Mouse (Mus musculus): Measurements from ENCODE around the gene Idh3b. TPM values are rescaled to one million over a fixed set of nuclear protein-coding genes. Genes with fewer than 3 reads are reported as not detected.

The Idh3b gene
- polyA plus RNA-seq (2015; fragmentation: Nextera tagmentation; extraction: Ambion mirVana): 106 and 108 TPM in 2 replicates

DNA sequence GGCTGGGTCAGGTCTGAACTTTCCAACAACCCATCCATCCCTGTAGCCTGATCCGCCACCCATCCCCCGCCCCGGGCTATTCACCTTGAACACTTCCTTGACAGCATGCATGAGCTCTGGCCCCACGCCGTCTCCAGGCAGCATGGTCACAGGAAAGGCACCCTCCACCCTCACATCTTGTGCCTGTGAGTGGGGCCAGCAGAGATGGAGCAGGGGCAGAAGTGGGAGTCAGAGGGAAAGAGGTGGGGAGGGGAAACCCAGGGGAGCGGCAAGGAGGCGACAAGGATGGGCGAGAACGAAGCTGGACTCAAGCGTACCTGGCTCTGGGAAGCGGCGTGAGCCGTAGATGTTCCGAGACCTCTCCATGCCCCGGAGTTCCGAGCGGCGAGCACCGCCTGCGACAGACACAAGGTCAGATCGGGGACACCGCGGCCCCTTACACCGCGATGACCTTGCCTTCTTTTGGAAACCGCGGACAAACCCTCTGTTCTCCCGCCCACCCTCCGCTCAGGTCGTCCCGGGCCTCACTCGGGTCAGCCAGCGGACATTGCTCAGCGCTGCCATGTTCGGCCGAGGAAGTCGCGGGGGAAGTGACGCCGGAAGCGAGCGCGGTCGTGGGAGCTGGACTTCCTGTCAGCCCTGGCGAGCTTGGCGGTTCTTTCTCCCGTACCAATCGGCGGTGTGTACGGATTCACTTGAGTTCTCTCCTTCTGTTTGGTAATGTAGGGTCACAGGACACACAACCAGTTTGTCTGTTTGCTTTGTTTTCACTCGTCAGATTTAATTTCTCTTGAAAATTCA is at the start of gene Idh3b:
Gene Idh3b (minus strand): TSS at position 694 of the 801 bp plus-strand sequence.
- Histone ChIP-seq H3K4me1 (ENCODE audit: control insufficient read depth, low read depth, low read length) (peaks cover 10% of the 10 kb centered on the region), H3K4me3 (ENCODE audit: low read depth, low read length) (peak within 1 kb of the TSS; percentile 86), H3K9me3 (replicated peaks; ENCODE audit: control insufficient read depth, low read length) (no peaks in the 10 kb centered on the region), H3K9ac (ENCODE audit: low read depth, low read length) (peak within 1 kb of the TSS; percentile 86), H3K27ac (ENCODE audit: low read length) (peak within 1 kb of the TSS; percentile 73), H3K27me3 (ENCODE audit: control insufficient read depth, insufficient read depth, low read depth, low read length) (no peaks in the 10 kb centered on the region), H3K36me3 (ENCODE audit: control insufficient read depth, insufficient read depth) (peaks cover 21% of the 10 kb centered on the region), H3K4me2 (ENCODE audit: low read depth, low read length) (peak within 1 kb of the TSS; percentile 80)
- under 1% methylated on average over 51 of the region's 51 CpGs for WGBS (ENCODE audit: insufficient replicate concordance)
- peak; percentile 90 for ATAC-seq (ENCODE audit: low read depth)

DNA sequence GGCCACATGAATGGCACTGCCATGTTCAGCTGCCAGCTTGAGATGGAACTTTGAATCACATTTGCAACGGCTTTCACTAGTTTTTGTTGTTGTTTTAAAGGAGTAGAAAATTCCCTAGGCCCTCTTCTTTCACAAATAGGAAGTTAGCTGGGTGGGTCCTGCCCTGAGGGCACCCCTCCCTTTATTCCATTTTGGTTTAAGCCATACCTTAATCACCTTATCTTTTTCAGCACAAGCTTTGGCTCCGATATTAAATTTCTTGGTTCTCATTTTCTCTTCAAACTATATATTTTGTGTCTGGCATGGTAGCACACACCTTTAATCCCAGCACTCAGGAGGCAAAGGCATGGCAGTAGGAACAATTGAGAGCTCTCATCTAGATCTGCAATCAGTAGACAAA is 45.2 kb upstream of the Idh3b start:
- ATAC-seq (ENCODE audit: low read depth): no peak
- no peak overlapping the region for H3K4me2 ChIP-seq (ENCODE audit: low read depth, low read length)
- H3K9me3 ChIP-seq (replicated peaks; ENCODE audit: control insufficient read depth, low read length): no peaks in the 10 kb centered on the region
- H3K27me3 ChIP-seq (ENCODE audit: control insufficient read depth, insufficient read depth, low read depth, low read length): no peaks in the 10 kb centered on the region
- 77% methylated on average over 2 of the region's 2 CpGs for WGBS (ENCODE audit: insufficient replicate concordance)
- no peak overlapping the region for H3K9ac ChIP-seq (ENCODE audit: low read depth, low read length)
- no peak overlapping the region for H3K27ac ChIP-seq (ENCODE audit: low read length)
- H3K4me3 ChIP-seq (ENCODE audit: low read depth, low read length): no peak overlapping the region
- no peaks in the 10 kb centered on the region for H3K36me3 ChIP-seq (ENCODE audit: control insufficient read depth, insufficient read depth)
- no peaks in the 10 kb centered on the region for H3K4me1 ChIP-seq (ENCODE audit: control insufficient read depth, low read depth, low read length)

DNA sequence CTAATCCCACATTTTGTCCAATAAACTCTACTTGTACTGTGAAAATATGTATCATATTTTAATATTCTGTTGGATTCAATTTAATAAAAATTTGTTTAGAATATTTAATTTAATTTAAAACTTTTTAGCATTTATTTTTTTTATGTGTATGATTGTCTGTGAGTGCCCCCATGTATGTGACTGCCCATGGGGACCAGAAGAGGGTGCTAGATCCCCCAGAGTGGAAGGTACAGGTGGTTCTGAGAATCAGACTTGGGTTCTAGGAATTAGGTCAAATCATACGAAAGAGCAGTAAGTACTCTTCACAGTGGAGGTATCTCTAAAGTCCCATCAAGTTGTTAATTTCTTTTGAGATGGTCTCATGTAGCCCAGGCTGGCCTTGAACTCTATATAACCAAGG is 42.7 kb upstream of the Idh3b start:
- Histone ChIP-seq H3K4me3 (ENCODE audit: low read depth, low read length) (no peak overlapping the region), H3K27ac (ENCODE audit: low read length) (no peak overlapping the region), H3K9ac (ENCODE audit: low read depth, low read length) (no peak overlapping the region), H3K4me2 (ENCODE audit: low read depth, low read length) (no peak overlapping the region), H3K27me3 (ENCODE audit: control insufficient read depth, insufficient read depth, low read depth, low read length) (no peaks in the 10 kb centered on the region), H3K36me3 (ENCODE audit: control insufficient read depth, insufficient read depth) (no peaks in the 10 kb centered on the region), H3K9me3 (replicated peaks; ENCODE audit: control insufficient read depth, low read length) (no peaks in the 10 kb centered on the region), H3K4me1 (ENCODE audit: control insufficient read depth, low read depth, low read length) (no peaks in the 10 kb centered on the region)
- 42% methylated on average over 1 of the region's 1 CpGs for WGBS (ENCODE audit: insufficient replicate concordance)
- ATAC-seq (ENCODE audit: low read depth): no peak

DNA sequence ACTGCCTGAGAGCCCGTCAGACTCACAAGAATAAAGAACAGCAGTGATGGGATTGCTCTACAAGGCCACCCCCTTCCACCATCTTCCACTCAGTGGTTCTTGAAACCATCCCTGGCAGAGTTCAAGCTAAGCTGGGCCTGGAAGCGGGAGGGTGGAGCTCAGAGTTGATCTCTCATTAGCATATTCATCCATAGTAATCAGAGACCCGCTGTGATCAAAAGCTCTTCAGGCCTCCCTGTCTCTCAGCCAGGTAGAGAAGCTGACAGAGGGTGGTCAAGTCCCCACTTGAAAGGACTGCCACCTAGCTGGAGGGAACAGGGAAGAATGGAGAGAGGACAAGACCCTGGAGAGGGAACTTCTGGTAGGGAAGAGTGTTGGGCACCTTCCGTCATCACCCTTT is 18.7 kb upstream of the Idh3b start:
- Histone ChIP-seq H3K36me3 (ENCODE audit: control insufficient read depth, insufficient read depth) (no peaks in the 10 kb centered on the region), H3K9ac (ENCODE audit: low read depth, low read length) (no peak overlapping the region), H3K4me2 (ENCODE audit: low read depth, low read length) (no peak overlapping the region), H3K9me3 (replicated peaks; ENCODE audit: control insufficient read depth, low read length) (no peaks in the 10 kb centered on the region), H3K27ac (ENCODE audit: low read length) (no peak overlapping the region), H3K4me3 (ENCODE audit: low read depth, low read length) (no peak overlapping the region), H3K27me3 (ENCODE audit: control insufficient read depth, insufficient read depth, low read depth, low read length) (peaks cover 11% of the 10 kb centered on the region), H3K4me1 (ENCODE audit: control insufficient read depth, low read depth, low read length) (no peaks in the 10 kb centered on the region)
- ATAC-seq (ENCODE audit: low read depth): no peak
- WGBS (ENCODE audit: insufficient replicate concordance): 49% methylated on average over 4 of the region's 4 CpGs

DNA sequence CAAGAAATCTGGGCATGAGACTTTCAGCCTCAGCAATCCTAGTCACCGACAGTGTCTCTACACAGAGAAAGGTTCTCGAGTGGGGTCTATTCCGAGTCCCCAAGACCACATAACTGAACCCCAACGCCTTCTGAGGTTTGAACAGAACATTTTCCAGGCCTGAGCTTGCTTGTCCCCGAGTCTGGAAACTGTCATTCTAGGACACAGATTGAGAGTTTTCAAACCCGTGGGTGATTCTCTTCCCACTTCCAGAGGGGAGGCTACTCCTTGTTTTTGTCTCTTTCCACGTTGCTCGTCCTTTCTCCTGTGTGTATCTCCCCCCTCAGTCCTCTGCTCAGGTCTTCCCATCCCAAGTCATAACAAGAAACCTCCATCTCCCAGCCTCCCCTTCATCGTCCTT is 13.2 kb upstream of the Idh3b start:
- 52% methylated on average over 9 of the region's 9 CpGs for WGBS (ENCODE audit: insufficient replicate concordance)
- Histone ChIP-seq H3K4me2 (ENCODE audit: low read depth, low read length) (no peak overlapping the region), H3K27ac (ENCODE audit: low read length) (no peak overlapping the region), H3K4me1 (ENCODE audit: control insufficient read depth, low read depth, low read length) (no peaks in the 10 kb centered on the region; the same call in 1 of the 2 replicates), H3K36me3 (ENCODE audit: control insufficient read depth, insufficient read depth) (no peaks in the 10 kb centered on the region), H3K9ac (ENCODE audit: low read depth, low read length) (no peak overlapping the region), H3K9me3 (replicated peaks; ENCODE audit: control insufficient read depth, low read length) (no peaks in the 10 kb centered on the region), H3K27me3 (ENCODE audit: control insufficient read depth, insufficient read depth, low read depth, low read length) (peaks cover 65% of the 10 kb centered on the region), H3K4me3 (ENCODE audit: low read depth, low read length) (no peak overlapping the region)
- ATAC-seq (ENCODE audit: low read depth): no peak

DNA sequence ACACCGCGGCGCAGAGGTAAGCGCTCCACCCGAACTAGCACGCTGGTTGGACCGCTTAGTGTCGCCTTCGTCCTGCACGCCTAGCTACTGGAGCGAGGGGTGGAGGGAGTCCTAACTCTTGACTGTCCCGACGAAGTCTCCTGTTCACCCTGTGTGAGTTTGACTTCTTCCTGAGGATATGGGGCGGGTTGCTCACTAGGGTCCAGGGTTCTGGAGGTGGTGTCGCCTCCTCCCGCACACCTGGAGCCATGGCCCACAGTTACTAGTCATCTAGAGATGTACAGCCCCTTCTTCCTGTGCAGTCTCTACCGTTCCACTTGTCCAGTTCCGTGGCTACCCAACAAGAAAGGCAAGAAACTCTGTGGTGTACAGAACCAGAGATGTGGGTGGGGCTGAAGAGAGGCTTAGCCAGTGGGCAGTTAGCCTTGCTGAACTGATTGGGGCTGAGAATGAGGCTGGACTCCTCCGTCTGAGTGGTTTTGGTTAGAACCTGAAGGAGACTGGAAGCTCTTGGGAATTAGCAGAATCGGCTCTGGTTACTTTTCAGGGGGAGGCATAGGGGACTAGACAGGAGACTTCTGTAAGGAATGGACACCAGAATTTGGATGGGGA is 11.9 kb upstream of the Idh3b start:
- WGBS (ENCODE audit: insufficient replicate concordance): 5% methylated on average over 20 of the region's 20 CpGs
- no peaks in the 10 kb centered on the region for H3K36me3 ChIP-seq (ENCODE audit: control insufficient read depth, insufficient read depth)
- no peaks in the 10 kb centered on the region for H3K9me3 ChIP-seq (replicated peaks; ENCODE audit: control insufficient read depth, low read length)
- no peak overlapping the region for H3K27ac ChIP-seq (ENCODE audit: low read length)
- no peak overlapping the region for H3K9ac ChIP-seq (ENCODE audit: low read depth, low read length)
- H3K27me3 ChIP-seq (ENCODE audit: control insufficient read depth, insufficient read depth, low read depth, low read length): peaks cover 73% of the 10 kb centered on the region
- H3K4me1 ChIP-seq (ENCODE audit: control insufficient read depth, low read depth, low read length): no peaks in the 10 kb centered on the region; the same call in 1 of the 2 replicates
- no peak for ATAC-seq (ENCODE audit: low read depth)
- H3K4me2 ChIP-seq (ENCODE audit: low read depth, low read length): peak overlapping the region; percentile 60
- peak overlapping the region; percentile 56 for H3K4me3 ChIP-seq (ENCODE audit: low read depth, low read length)

DNA sequence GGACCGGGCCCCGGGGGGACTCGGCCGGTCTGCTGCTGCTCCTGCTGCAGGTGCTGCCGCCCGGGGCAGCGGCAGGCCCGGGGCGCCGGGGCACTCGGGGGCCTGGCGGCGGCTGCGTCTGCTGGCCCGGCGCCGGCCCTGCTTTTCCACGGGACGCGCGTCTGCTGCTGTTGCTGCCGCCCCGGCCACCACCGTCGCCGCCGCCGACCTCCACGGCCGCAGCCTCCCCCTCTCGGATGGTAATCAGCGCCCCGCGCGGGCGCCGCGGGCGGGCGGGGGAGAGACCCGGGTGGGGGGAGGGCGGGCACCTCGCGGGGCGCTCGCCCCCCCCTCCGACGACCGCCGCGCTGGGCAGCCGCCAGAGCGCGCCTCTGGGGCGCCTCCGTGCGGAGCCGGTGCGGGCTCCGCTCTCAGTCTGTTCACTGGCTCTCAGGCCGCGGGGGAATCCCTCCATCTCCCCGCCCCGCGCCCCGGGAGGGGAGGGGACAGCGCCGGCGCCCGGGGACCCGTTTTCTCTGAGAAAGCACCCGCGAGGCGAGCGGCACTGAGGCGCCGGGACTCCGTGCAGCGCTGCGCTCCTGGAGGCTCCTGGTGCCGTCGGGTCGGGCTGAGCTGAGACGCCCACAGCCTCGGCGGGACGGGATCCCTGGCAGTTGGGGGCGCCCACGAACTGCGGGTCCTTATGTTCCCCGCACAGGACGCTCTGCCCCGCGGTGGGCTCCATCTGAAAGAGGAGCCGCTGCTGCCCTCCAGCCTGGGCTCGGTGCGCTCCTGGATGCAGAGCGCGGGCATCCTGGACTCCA is 11.2 kb upstream of the Idh3b start:
- Histone ChIP-seq H3K4me3 (ENCODE audit: low read depth, low read length) (peak overlapping the region; percentile 56), H3K9me3 (replicated peaks; ENCODE audit: control insufficient read depth, low read length) (no peaks in the 10 kb centered on the region), H3K36me3 (ENCODE audit: control insufficient read depth, insufficient read depth) (no peaks in the 10 kb centered on the region), H3K9ac (ENCODE audit: low read depth, low read length) (peak overlapping the region; percentile 4; the same call in 1 of the 2 replicates), H3K27ac (ENCODE audit: low read length) (no peak overlapping the region), H3K4me1 (ENCODE audit: control insufficient read depth, low read depth, low read length) (no peaks in the 10 kb centered on the region; the same call in 1 of the 2 replicates), H3K27me3 (ENCODE audit: control insufficient read depth, insufficient read depth, low read depth, low read length) (peaks cover 73% of the 10 kb centered on the region), H3K4me2 (ENCODE audit: low read depth, low read length) (peak overlapping the region; percentile 60)
- peak; percentile 41; the same call in 1 of the 2 replicates for ATAC-seq (ENCODE audit: low read depth)
- 1% methylated on average over 80 of the region's 99 CpGs for WGBS (ENCODE audit: insufficient replicate concordance)

DNA sequence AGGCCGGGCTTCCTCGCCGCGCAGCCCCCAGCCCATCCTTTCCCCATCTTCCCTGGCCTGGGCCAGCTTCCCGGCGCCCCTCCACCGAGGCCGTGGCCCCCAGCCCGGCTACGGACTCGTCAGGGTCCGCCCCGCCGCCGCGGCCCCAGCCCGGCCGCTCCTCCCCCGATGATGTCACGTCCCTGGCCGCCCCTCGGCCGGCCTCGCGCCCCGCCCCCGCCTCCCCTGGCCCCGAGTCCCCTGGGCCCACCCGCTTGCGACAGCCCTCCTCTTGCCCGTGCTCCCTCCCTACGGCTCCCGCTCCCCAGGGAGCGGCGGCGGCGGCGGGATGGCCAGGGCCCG is 10.6 kb upstream of the Idh3b start, which contains the start of gene Ebf4:
Gene Ebf4 (plus strand): TSS at position 234 of the 342 bp plus-strand sequence.
- Histone ChIP-seq H3K9me3 (replicated peaks; ENCODE audit: control insufficient read depth, low read length) (no peaks in the 10 kb centered on the region), H3K9ac (ENCODE audit: low read depth, low read length) (peak within 1 kb of the TSS; percentile 4; the same call in 1 of the 2 replicates), H3K4me2 (ENCODE audit: low read depth, low read length) (peak within 1 kb of the TSS; percentile 60), H3K4me1 (ENCODE audit: control insufficient read depth, low read depth, low read length) (no peaks in the 10 kb centered on the region; the same call in 1 of the 2 replicates), H3K27ac (ENCODE audit: low read length) (no peak within 1 kb of the TSS), H3K27me3 (ENCODE audit: control insufficient read depth, insufficient read depth, low read depth, low read length) (peaks cover 73% of the 10 kb centered on the region), H3K36me3 (ENCODE audit: control insufficient read depth, insufficient read depth) (no peaks in the 10 kb centered on the region), H3K4me3 (ENCODE audit: low read depth, low read length) (peak within 1 kb of the TSS; percentile 56)
- ATAC-seq (ENCODE audit: low read depth): peak; percentile 20; the same call in 1 of the 2 replicates
- 0% methylated on average over 25 of the region's 39 CpGs for WGBS (ENCODE audit: insufficient replicate concordance)

All from liver, embryonic 16.5 days (tissue).